ENCODE assay signal across 9 mouse cellular contexts in the genomic region with DNA sequence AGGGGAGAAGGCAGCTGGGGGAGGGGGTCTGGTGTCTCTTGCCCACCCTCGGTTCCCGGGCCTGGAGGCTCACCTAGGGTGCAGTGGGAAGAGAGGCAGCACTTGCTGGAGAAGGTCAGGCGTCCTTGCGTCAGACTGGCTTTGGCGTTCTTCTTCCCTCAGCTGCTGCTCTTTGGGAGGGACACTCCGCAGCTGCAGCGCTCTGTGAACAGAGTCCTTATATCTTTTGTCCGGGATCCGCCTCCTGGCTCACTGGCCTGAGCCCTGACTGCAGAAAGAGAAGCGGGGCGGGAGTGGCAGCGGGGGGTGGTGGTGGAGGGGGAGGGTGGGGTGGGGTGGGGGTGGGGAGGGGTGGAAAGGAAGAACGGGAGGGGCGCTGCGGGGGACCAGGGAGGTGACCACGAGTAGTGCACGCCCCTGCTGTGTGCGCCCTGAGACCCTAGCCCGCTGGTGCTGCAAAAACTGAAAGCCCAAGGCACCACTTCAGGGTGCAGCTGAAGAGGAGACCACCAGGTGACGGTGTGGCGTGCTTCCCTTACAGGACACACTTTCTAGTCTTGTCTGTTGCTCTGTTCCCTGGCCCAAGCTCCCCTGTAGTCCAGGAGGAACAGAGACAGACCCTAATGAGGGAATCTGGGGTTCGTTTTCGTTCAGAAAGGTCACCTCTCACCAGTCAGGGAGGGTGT. TPM values are rescaled to one million over a fixed set of nuclear protein-coding genes. Genes with fewer than 3 reads are reported as not detected.
DNase-seq lines count a peak whose midpoint lies in the region; ATAC-seq and TF ChIP-seq lines count a peak whose summit lies in the region.
"Had no signal": no experiment of that assay in that cellular context is flagged by ENCODE, and none has a peak within 500 bp of the region (broad histone marks: within the 10 kb centered on the region; RNA-seq: fewer than 3 reads in every experiment).

G0s2 (minus strand) TSS at position 302 of the 686 bp plus-strand sequence.

- TF ChIP-seq EP300 in liver, postnatal 0 days (IDR thresholded peaks at IDR 0.05; ENCODE audit: low read depth) = no peak

- peaks cover 2 to 8% of the 10 kb centered on the region in 2 experiments; a peak in 2 of 4 replicates for H3K4me1 ChIP-seq in ES-E14 (ENCODE audit: control insufficient read depth in 2 of 2, insufficient read depth in 2 of 2, low read length in 2 of 2, poor library complexity in 1 of 2)
- peaks cover 22% of the 10 kb centered on the region for H3K4me1 ChIP-seq in liver, postnatal 0 days (ENCODE audit: insufficient read depth)
- H3K4me1 ChIP-seq in neural tube, embryonic 14.5 days (ENCODE audit: control insufficient read depth, insufficient read depth, low read length) = peaks cover 12% of the 10 kb centered on the region

- WGBS in liver, postnatal 0 days (ENCODE audit: insufficient replicate concordance) = 2% methylated on average over 17 of the region's 23 CpGs
- 1% methylated on average over 18 of the region's 23 CpGs for WGBS in neural tube, embryonic 14.5 days

- no peaks in the 10 kb centered on the region for H3K9me3 ChIP-seq in ES-E14 (ENCODE audit: control insufficient read depth, insufficient read depth, low read depth, low read length)
- no peaks in the 10 kb centered on the region for H3K9me3 ChIP-seq in liver, postnatal 0 days (ENCODE audit: low read length)
- no peaks in the 10 kb centered on the region for H3K9me3 ChIP-seq in neural tube, embryonic 14.5 days (ENCODE audit: control insufficient read depth, low read length)

- no peaks in the 10 kb centered on the region for H3K27me3 ChIP-seq in liver, postnatal 0 days (ENCODE audit: insufficient read depth, low read length)
- H3K27me3 ChIP-seq in neural tube, embryonic 14.5 days (ENCODE audit: control insufficient read depth, insufficient read depth, low read length) = no peaks in the 10 kb centered on the region

- ATAC-seq in liver, postnatal 0 days = peak; percentile 81
- ATAC-seq in neural tube, embryonic 14.5 days (ENCODE audit: low read depth) = peak; percentile 84
- ATAC-seq: Patski had no signal

- in situ Hi-C loops in ES-E14 (cut with MboI; ENCODE audit: low sequenced_read_pairs in 2 of 2, unreplicated experiment in 2 of 2) = no loop called here

- TF ChIP-seq CTCF in liver, postnatal 0 days (IDR thresholded peaks at IDR 0.05; ENCODE audit: low read depth) = peak; percentile 65

- peak within 1 kb of the TSS; percentile 70 for H3K4me2 ChIP-seq in liver, postnatal 0 days (ENCODE audit: low read depth, low read length)
- H3K4me2 ChIP-seq in neural tube, embryonic 14.5 days (ENCODE audit: low read depth, low read length) = peak within 1 kb of the TSS; percentile 53

- peak within 1 kb of the TSS; percentile 34; the same call in 1 of the 2 replicates for H3K9ac ChIP-seq in ES-E14 (ENCODE audit: insufficient read depth, low read depth, low read length, poor library complexity, severe bottlenecking)
- H3K9ac ChIP-seq in liver, postnatal 0 days (replicated peaks) = peak within 1 kb of the TSS; percentile 83
- H3K9ac ChIP-seq in neural tube, embryonic 14.5 days (replicated peaks; ENCODE audit: low read depth, low read length) = peak within 1 kb of the TSS; percentile 47

- H3K36me3 ChIP-seq in ES-E14 (ENCODE audit: control insufficient read depth, insufficient read depth, low read length, poor library complexity, severe bottlenecking) = no peaks in the 10 kb centered on the region
- no peaks in the 10 kb centered on the region for H3K36me3 ChIP-seq in liver, postnatal 0 days (replicated peaks; ENCODE audit: insufficient read depth, low read length)
- no peaks in the 10 kb centered on the region for H3K36me3 ChIP-seq in neural tube, embryonic 14.5 days (ENCODE audit: control insufficient read depth, insufficient read depth, low read length)

- peak within 1 kb of the TSS; percentile 2; the same call in 1 of the 2 replicates for H3K27ac ChIP-seq in ES-E14 (ENCODE audit: insufficient read depth, low read depth, low read length, poor library complexity, severe bottlenecking)
- H3K27ac ChIP-seq in liver, postnatal 0 days (ENCODE audit: low read depth) = peak within 1 kb of the TSS; percentile 97
- H3K27ac ChIP-seq in neural tube, embryonic 14.5 days (ENCODE audit: low read depth, low read length) = peak within 1 kb of the TSS; percentile 35; the same call in 1 of the 2 replicates

- peak; percentile 47 for DNase-seq in ES-E14 (ENCODE audit: low read depth, low spot score)
- DNase-seq in cerebellum, adult 9-11 months = peak; percentile 63
- peak; percentile 36 to 63 for DNase-seq in frontal cortex, adult 2 months (ENCODE audit: extremely low spot score in 1 of 2, low spot score in 1 of 2)
- peak; percentile 86 for DNase-seq in heart, postnatal 4 days
- DNase-seq in layer of hippocampus, adult 18-20 months (ENCODE audit: low spot score in 2 of 2) = peak; percentile 35 to 65
- DNase-seq in liver, postnatal 0 days = peak; percentile 78
- DNase-seq in thymus, postnatal 10 days (ENCODE audit: low spot score in 2 of 2) = peak; percentile 18 to 47

- peak within 1 kb of the TSS; percentile 46 to 52; a peak in 3 of 4 replicates for H3K4me3 ChIP-seq in ES-E14 (ENCODE audit: insufficient read depth in 1 of 2, low read depth in 1 of 2, low read length in 2 of 2, poor library complexity in 1 of 2, severe bottlenecking in 1 of 2)
- H3K4me3 ChIP-seq in liver, postnatal 0 days (ENCODE audit: low read depth, low read length) = peak within 1 kb of the TSS; percentile 56
- peak within 1 kb of the TSS; percentile 19 for H3K4me3 ChIP-seq in neural tube, embryonic 14.5 days (ENCODE audit: low read depth, low read length)

TF ChIP-seq in ES-E14, 5 proteins besides CTCF, POLR2A, EP300 and RAD21:
- TF ChIP-seq MAFK (IDR thresholded peaks at IDR 0.05; ENCODE audit: insufficient read depth, low read depth, low read length) = no peak
- TF ChIP-seq HCFC1 (IDR thresholded peaks at IDR 0.05; ENCODE audit: borderline replicate concordance, insufficient read depth, low read length) = no peak
- TF ChIP-seq CHD2 (IDR thresholded peaks at IDR 0.05; ENCODE audit: low read depth, low read length) = no peak
- no peak for TF ChIP-seq ZNF384 (IDR thresholded peaks at IDR 0.05; ENCODE audit: low read depth, low read length)
- TF ChIP-seq ZC3H11A (IDR thresholded peaks at IDR 0.05; ENCODE audit: borderline replicate concordance, low read depth, low read length) = no peak

RNA-seq across cellular contexts. Expression of gene G0s2, which starts in this region (rescaled TPM):
- total RNA-seq in ES-E14 (2012; rRNA removed) = 4.8 and 7.3 TPM in 2 replicates
- 21.5 and 22.6 TPM in 2 replicates for polyA plus RNA-seq in frontal cortex, adult 2 months (2012; rRNA removed)
- 10 to 100 TPM; 51.9 to 62.0 TPM for total RNA-seq in heart, postnatal 4 days (2021)
- total RNA-seq in layer of hippocampus, adult 18-20 months (2021) = 10 to 100 TPM in 1 of 2 experiments, 1 to 10 TPM in 1; 9.4 to 10.2 TPM
- polyA plus RNA-seq in liver, postnatal 0 days (2015; fragmentation: Nextera tagmentation; extraction: Ambion mirVana) = 269 and 386 TPM in 2 replicates
- 5.6 and 6.9 TPM in 2 replicates for polyA plus RNA-seq in neural tube, embryonic 14.5 days (2014; fragmentation: Nextera tagmentation; extraction: Ambion mirVana)
- polyA plus RNA-seq: Patski had no signal

Comparison
In these comparisons a context has a peak if more than half of its experiments do, and no peak if none do; other contexts are left out.
1. Peak in every context shown above with its lines: DNase-seq, ATAC-seq, H3K4me3 ChIP-seq and H3K27ac ChIP-seq.
2. RNA of gene G0s2 (polyA plus RNA-seq): 269 to 386 TPM in liver, postnatal 0 days; 21.5 to 22.6 TPM in frontal cortex, adult 2 months and 5.6 to 6.9 TPM in neural tube, embryonic 14.5 days; every median in the first group is over 10 times any median in the second.
3. DNase-seq: peak in every context shown above with its lines; median percentile 86 in heart, postnatal 4 days; 78 in liver, postnatal 0 days; 63 in cerebellum, adult 9-11 months; 50 in layer of hippocampus, adult 18-20 months; 50 in frontal cortex, adult 2 months; 47 in ES-E14; 32 in thymus, postnatal 10 days.
4. H3K27ac ChIP-seq: peak in every context shown above with its lines; median percentile 97 in liver, postnatal 0 days; 35 in neural tube, embryonic 14.5 days; 2 in ES-E14.